Mouse (Mus musculus): ENCODE measurements around the gene Rflnb. TPM values are rescaled to one million over a fixed set of nuclear protein-coding genes. Genes with fewer than 3 reads are reported as not detected.

Gene Rflnb
- total RNA-seq, 1 experiment, result 2.9 TPM

DNA sequence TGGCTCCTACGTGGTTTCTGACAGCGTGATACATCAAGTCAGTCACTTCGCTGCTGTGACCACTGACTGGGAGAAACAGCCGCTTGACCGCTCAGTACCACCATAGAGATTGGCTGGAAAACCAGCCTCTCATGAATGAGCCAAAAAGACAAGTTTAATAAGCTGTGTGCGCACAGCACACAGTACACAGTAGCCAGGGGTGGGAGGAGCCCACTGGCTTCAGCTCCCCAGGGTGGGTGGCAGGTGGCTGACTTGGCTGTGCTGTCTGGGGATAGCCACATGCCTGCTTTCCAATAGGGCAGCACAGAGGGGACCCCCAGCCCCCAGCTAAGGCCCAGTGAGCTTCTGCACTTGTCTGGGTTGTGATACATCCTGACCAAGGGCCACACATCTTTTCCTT is 16.9 kb upstream of the Rflnb start:
- in situ Hi-C loops (cut with MboI; ENCODE audit: low sequenced_read_pairs in 2 of 2, unreplicated experiment in 2 of 2), result no loop called here
- Histone ChIP-seq H3K4me3 (ENCODE audit: insufficient read depth in 1 of 2, low read depth in 1 of 2, low read length in 2 of 2, poor library complexity in 1 of 2, severe bottlenecking in 1 of 2) (no peak overlapping the region), H3K36me3 (ENCODE audit: control insufficient read depth, insufficient read depth, low read length, poor library complexity, severe bottlenecking) (no peaks in the 10 kb centered on the region), H3K9ac (ENCODE audit: insufficient read depth, low read depth, low read length, poor library complexity, severe bottlenecking) (no peak overlapping the region), H3K9me3 (ENCODE audit: control insufficient read depth, insufficient read depth, low read depth, low read length) (no peaks in the 10 kb centered on the region), H3K27ac (ENCODE audit: insufficient read depth, low read depth, low read length, poor library complexity, severe bottlenecking) (no peak overlapping the region), H3K4me1 (ENCODE audit: control insufficient read depth in 2 of 2, insufficient read depth in 2 of 2, low read length in 2 of 2, poor library complexity in 1 of 2) (no peaks in the 10 kb centered on the region)
- TF ChIP-seq ZNF384 (IDR thresholded peaks at IDR 0.05; ENCODE audit: low read depth, low read length) (no peak), MAFK (IDR thresholded peaks at IDR 0.05; ENCODE audit: insufficient read depth, low read depth, low read length) (no peak), CHD2 (IDR thresholded peaks at IDR 0.05; ENCODE audit: low read depth, low read length) (no peak)
- DNase-seq (ENCODE audit: low read depth, low spot score), result no peak

DNA sequence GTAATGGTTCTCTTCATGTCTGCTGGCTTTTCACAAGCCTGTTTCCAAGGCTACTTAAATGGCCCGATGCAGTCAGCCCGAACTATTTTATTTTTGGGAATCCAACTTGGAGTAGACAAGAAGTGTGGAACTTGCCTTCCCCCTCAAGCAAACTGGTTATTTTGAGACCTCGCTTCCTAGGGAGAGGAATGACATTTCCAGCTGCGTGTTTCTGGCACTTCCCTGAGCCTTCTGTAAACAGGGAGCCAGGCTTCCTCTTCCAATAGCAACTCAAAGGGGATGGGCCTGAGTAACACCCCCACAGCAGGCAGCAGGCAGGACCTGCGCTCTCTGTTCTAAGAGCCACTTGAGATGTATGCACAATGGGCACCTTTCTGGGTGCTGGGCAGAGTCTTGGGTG is 15.3 kb upstream of the Rflnb start:
- no peak for DNase-seq (ENCODE audit: low read depth, low spot score)
- TF ChIP-seq HCFC1 (IDR thresholded peaks at IDR 0.05; ENCODE audit: borderline replicate concordance, insufficient read depth, low read length) (no peak), MAFK (IDR thresholded peaks at IDR 0.05; ENCODE audit: insufficient read depth, low read depth, low read length) (no peak), CHD2 (IDR thresholded peaks at IDR 0.05; ENCODE audit: low read depth, low read length) (no peak), ZNF384 (IDR thresholded peaks at IDR 0.05; ENCODE audit: low read depth, low read length) (no peak), ZC3H11A (IDR thresholded peaks at IDR 0.05; ENCODE audit: borderline replicate concordance, low read depth, low read length) (no peak)
- no peak overlapping the region for H3K9ac ChIP-seq (ENCODE audit: insufficient read depth, low read depth, low read length, poor library complexity, severe bottlenecking)
- in situ Hi-C loops (cut with MboI; ENCODE audit: low sequenced_read_pairs in 2 of 2, unreplicated experiment in 2 of 2), result no loop called here
- H3K27ac ChIP-seq (ENCODE audit: insufficient read depth, low read depth, low read length, poor library complexity, severe bottlenecking), result no peak overlapping the region
- H3K4me1 ChIP-seq (ENCODE audit: control insufficient read depth in 2 of 2, insufficient read depth in 2 of 2, low read length in 2 of 2, poor library complexity in 1 of 2), result no peaks in the 10 kb centered on the region
- no peaks in the 10 kb centered on the region for H3K9me3 ChIP-seq (ENCODE audit: control insufficient read depth, insufficient read depth, low read depth, low read length)
- no peaks in the 10 kb centered on the region for H3K36me3 ChIP-seq (ENCODE audit: control insufficient read depth, insufficient read depth, low read length, poor library complexity, severe bottlenecking)
- H3K4me3 ChIP-seq (ENCODE audit: insufficient read depth in 1 of 2, low read depth in 1 of 2, low read length in 2 of 2, poor library complexity in 1 of 2, severe bottlenecking in 1 of 2), result no peak overlapping the region

DNA sequence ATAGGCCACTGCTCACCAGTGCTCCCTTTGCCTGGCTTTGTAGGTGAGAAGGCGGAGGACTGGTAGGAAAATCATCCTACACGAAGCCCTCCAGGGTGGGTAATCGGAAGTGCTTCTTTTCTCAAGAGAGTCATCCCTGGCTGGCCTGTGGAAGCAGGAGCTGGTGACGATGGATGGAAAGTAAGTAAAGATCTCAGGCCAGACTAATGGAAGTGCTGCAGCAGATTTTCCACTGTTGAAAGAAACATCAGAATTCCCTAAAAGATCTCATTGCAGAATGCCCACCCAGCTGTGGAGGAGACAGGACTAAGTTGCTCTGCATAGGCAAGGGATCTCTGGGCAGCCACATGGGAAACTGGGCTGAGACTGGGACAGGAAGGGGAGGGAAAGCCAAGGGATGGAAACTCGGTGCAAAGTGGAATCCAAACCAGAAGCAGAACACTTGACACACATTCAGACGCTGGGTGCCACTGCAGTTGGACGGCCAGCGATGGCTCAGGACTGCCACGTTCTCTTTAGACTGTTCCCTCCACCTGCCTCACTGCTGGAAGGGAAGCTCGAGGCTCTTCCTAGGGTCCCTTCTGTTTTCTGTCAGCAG is 14.6 kb upstream of the Rflnb start:
- Histone ChIP-seq H3K27ac (ENCODE audit: insufficient read depth, low read depth, low read length, poor library complexity, severe bottlenecking) (no peak overlapping the region), H3K4me1 (ENCODE audit: control insufficient read depth in 2 of 2, insufficient read depth in 2 of 2, low read length in 2 of 2, poor library complexity in 1 of 2) (no peaks in the 10 kb centered on the region), H3K9me3 (ENCODE audit: control insufficient read depth, insufficient read depth, low read depth, low read length) (no peaks in the 10 kb centered on the region), H3K36me3 (ENCODE audit: control insufficient read depth, insufficient read depth, low read length, poor library complexity, severe bottlenecking) (no peaks in the 10 kb centered on the region), H3K9ac (ENCODE audit: insufficient read depth, low read depth, low read length, poor library complexity, severe bottlenecking) (no peak overlapping the region), H3K4me3 (ENCODE audit: insufficient read depth in 1 of 2, low read depth in 1 of 2, low read length in 2 of 2, poor library complexity in 1 of 2, severe bottlenecking in 1 of 2) (no peak overlapping the region)
- DNase-seq (ENCODE audit: low read depth, low spot score), result no peak
- in situ Hi-C loops (cut with MboI; ENCODE audit: low sequenced_read_pairs in 2 of 2, unreplicated experiment in 2 of 2), result no loop called here
- no peak for TF ChIP-seq HCFC1 (IDR thresholded peaks at IDR 0.05; ENCODE audit: borderline replicate concordance, insufficient read depth, low read length)
- no peak for TF ChIP-seq ZC3H11A (IDR thresholded peaks at IDR 0.05; ENCODE audit: borderline replicate concordance, low read depth, low read length)
- TF ChIP-seq CHD2 (IDR thresholded peaks at IDR 0.05; ENCODE audit: low read depth, low read length), result no peak

DNA sequence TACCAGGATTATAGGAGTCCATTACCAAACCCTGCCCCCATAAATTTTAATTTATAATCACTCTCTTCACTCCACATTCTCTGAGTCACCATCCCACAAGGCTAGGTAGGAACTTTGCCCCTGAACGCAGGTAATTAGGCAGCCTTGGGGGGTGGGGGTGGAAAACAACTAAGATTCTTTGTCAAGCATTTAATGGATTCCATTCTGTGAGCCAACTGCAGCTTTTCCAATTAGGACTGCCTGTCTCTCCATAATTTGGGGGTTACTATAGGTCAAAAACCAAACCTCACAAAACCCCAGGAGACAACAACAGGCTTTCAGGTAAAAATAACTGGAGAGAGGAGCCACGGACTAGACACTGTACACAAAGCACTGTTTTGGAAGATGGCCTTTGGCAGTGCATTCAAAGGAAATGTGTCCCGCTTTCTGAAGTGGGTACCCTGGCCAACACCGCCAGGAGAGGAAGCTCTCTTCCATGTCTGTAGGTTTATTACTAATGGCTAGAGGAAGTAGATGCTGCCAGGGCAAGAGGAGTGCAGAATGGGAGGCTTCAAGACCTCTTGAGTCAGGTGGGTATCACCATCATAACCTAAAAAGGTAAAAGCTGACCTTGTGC is 13.3 kb upstream of the Rflnb start:
- H3K27ac ChIP-seq (ENCODE audit: insufficient read depth, low read depth, low read length, poor library complexity, severe bottlenecking), result no peak overlapping the region
- H3K36me3 ChIP-seq (ENCODE audit: control insufficient read depth, insufficient read depth, low read length, poor library complexity, severe bottlenecking), result no peaks in the 10 kb centered on the region
- TF ChIP-seq MAFK (IDR thresholded peaks at IDR 0.05; ENCODE audit: insufficient read depth, low read depth, low read length), result no peak
- no peak for TF ChIP-seq CHD2 (IDR thresholded peaks at IDR 0.05; ENCODE audit: low read depth, low read length)
- TF ChIP-seq ZNF384 (IDR thresholded peaks at IDR 0.05; ENCODE audit: low read depth, low read length), result no peak
- no peak for TF ChIP-seq HCFC1 (IDR thresholded peaks at IDR 0.05; ENCODE audit: borderline replicate concordance, insufficient read depth, low read length)
- no peak for TF ChIP-seq ZC3H11A (IDR thresholded peaks at IDR 0.05; ENCODE audit: borderline replicate concordance, low read depth, low read length)
- H3K4me3 ChIP-seq (ENCODE audit: insufficient read depth in 1 of 2, low read depth in 1 of 2, low read length in 2 of 2, poor library complexity in 1 of 2, severe bottlenecking in 1 of 2), result no peak overlapping the region
- H3K9me3 ChIP-seq (ENCODE audit: control insufficient read depth, insufficient read depth, low read depth, low read length), result no peaks in the 10 kb centered on the region
- no peaks in the 10 kb centered on the region for H3K4me1 ChIP-seq (ENCODE audit: control insufficient read depth in 2 of 2, insufficient read depth in 2 of 2, low read length in 2 of 2, poor library complexity in 1 of 2)
- in situ Hi-C loops (cut with MboI; ENCODE audit: low sequenced_read_pairs in 2 of 2, unreplicated experiment in 2 of 2), result no loop called here
- no peak overlapping the region for H3K9ac ChIP-seq (ENCODE audit: insufficient read depth, low read depth, low read length, poor library complexity, severe bottlenecking)
- no peak for DNase-seq (ENCODE audit: low read depth, low spot score)

DNA sequence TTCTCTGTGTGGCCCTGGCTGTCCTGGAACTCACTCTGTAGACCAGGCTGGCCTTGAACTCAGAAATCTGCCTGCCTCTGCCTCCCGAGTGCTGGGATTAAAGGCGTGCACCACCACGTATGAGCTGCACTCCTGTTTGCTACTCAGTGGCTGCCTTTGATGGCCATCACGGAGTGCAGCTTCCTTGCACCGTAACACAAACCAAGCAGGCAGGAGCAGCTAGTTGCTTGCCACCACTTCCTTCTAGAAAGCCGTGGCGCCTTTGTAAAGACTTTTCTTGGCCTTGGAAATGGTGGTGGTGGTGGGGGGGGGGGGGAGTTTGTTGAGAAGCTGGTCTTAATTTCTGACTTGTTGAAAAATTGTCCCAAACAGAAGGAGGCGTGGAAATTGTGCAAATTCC is 12.5 kb upstream of the Rflnb start:
- H3K4me1 ChIP-seq (ENCODE audit: control insufficient read depth in 2 of 2, insufficient read depth in 2 of 2, low read length in 2 of 2, poor library complexity in 1 of 2), result no peaks in the 10 kb centered on the region
- in situ Hi-C loops (cut with MboI; ENCODE audit: low sequenced_read_pairs in 2 of 2, unreplicated experiment in 2 of 2), result no loop called here
- no peak for TF ChIP-seq ZC3H11A (IDR thresholded peaks at IDR 0.05; ENCODE audit: borderline replicate concordance, low read depth, low read length)
- no peak for TF ChIP-seq ZNF384 (IDR thresholded peaks at IDR 0.05; ENCODE audit: low read depth, low read length)
- no peak for TF ChIP-seq HCFC1 (IDR thresholded peaks at IDR 0.05; ENCODE audit: borderline replicate concordance, insufficient read depth, low read length)
- no peak for TF ChIP-seq CHD2 (IDR thresholded peaks at IDR 0.05; ENCODE audit: low read depth, low read length)
- no peak for TF ChIP-seq MAFK (IDR thresholded peaks at IDR 0.05; ENCODE audit: insufficient read depth, low read depth, low read length)

More for the DNA sequence above, 12.5 kb upstream of the Rflnb start:
- Histone ChIP-seq H3K9ac (ENCODE audit: insufficient read depth, low read depth, low read length, poor library complexity, severe bottlenecking) (no peak overlapping the region), H3K9me3 (ENCODE audit: control insufficient read depth, insufficient read depth, low read depth, low read length) (no peaks in the 10 kb centered on the region), H3K4me3 (ENCODE audit: insufficient read depth in 1 of 2, low read depth in 1 of 2, low read length in 2 of 2, poor library complexity in 1 of 2, severe bottlenecking in 1 of 2) (no peak overlapping the region), H3K27ac (ENCODE audit: insufficient read depth, low read depth, low read length, poor library complexity, severe bottlenecking) (no peak overlapping the region), H3K36me3 (ENCODE audit: control insufficient read depth, insufficient read depth, low read length, poor library complexity, severe bottlenecking) (no peaks in the 10 kb centered on the region)
- no peak for DNase-seq (ENCODE audit: low read depth, low spot score)
